9 mouse cellular contexts compared by ENCODE assay signal in genomic region chr13:99163521-99164359, GRCm38 (mm10). TPM values are rescaled to one million over a fixed set of nuclear protein-coding genes. Genes with fewer than 3 reads are reported as not detected.
DNase-seq lines count a peak whose midpoint lies in the region; ATAC-seq lines count a peak whose summit lies in the region.
"Had no signal": no experiment of that assay in that cellular context is flagged by ENCODE, and none has a peak within 500 bp of the region (broad histone marks: within the 10 kb centered on the region; RNA-seq: fewer than 3 reads in every experiment).

No protein-coding gene starts in this region.

- H3K27me3 ChIP-seq in heart, embryonic 13.5 days (replicated peaks) = no peaks in the 10 kb centered on the region
- no peaks in the 10 kb centered on the region for H3K27me3 ChIP-seq in embryonic facial prominence, embryonic 13.5 days
- no peaks in the 10 kb centered on the region for H3K27me3 ChIP-seq in forebrain, embryonic 11.5 days (ENCODE audit: control insufficient read depth, insufficient read depth, low read length)

- peak overlapping the region; percentile 3; the same call in 1 of the 2 replicates for H3K27ac ChIP-seq in heart, embryonic 13.5 days (replicated peaks)
- H3K27ac ChIP-seq in embryonic facial prominence, embryonic 13.5 days = peak overlapping the region; percentile 66
- no peak overlapping the region for H3K27ac ChIP-seq in forebrain, embryonic 11.5 days (ENCODE audit: low read depth, low read length)

- DNase-seq in heart, postnatal 4 days = no peak
- DNase-seq in 3T3-L1 (ENCODE audit: low read depth, low spot score) = peak; percentile 13
- DNase-seq in mesoderm, embryonic 11.5 days (ENCODE audit: low read depth, low spot score) = peak; percentile 21
- no peak for DNase-seq in right cerebral cortex, adult 2 months (ENCODE audit: low spot score in 2 of 2)
- no peak for DNase-seq in adrenal gland, adult 8-10 months
- no peak for DNase-seq in forebrain, embryonic 11.5 days (ENCODE audit: low spot score)
- DNase-seq: right cerebral cortex, postnatal 25 days had no signal

- ATAC-seq in heart, embryonic 13.5 days (ENCODE audit: extremely low read depth, insufficient number of reproducible peaks, low FRiP score, low TSS enrichment) = no peak
- no peak for ATAC-seq in embryonic facial prominence, embryonic 13.5 days (ENCODE audit: insufficient number of reproducible peaks, insufficient read depth, low FRiP score, low TSS enrichment, low read depth)
- no peak for ATAC-seq in forebrain, embryonic 11.5 days (replicated peaks; ENCODE audit: low FRiP score)

- WGBS in heart, embryonic 13.5 days = 50% methylated on average over 10 of the region's 10 CpGs
- WGBS in embryonic facial prominence, embryonic 13.5 days = 18% methylated on average over 10 of the region's 10 CpGs
- WGBS in forebrain, embryonic 11.5 days = 36% methylated on average over 10 of the region's 10 CpGs

- no peaks in the 10 kb centered on the region for H3K36me3 ChIP-seq in heart, embryonic 13.5 days
- no peaks in the 10 kb centered on the region for H3K36me3 ChIP-seq in embryonic facial prominence, embryonic 13.5 days
- no peaks in the 10 kb centered on the region for H3K36me3 ChIP-seq in forebrain, embryonic 11.5 days (ENCODE audit: control insufficient read depth, insufficient read depth, low read length)

- H3K4me3 ChIP-seq in heart, embryonic 13.5 days = no peak overlapping the region
- no peak overlapping the region for H3K4me3 ChIP-seq in embryonic facial prominence, embryonic 13.5 days
- no peak overlapping the region for H3K4me3 ChIP-seq in forebrain, embryonic 11.5 days (ENCODE audit: low read depth, low read length)

- H3K4me2 ChIP-seq in heart, embryonic 13.5 days = no peak overlapping the region; the same call in 1 of the 2 replicates
- H3K4me2 ChIP-seq in embryonic facial prominence, embryonic 13.5 days = peak overlapping the region; percentile 5; the same call in 1 of the 2 replicates
- H3K4me2 ChIP-seq in forebrain, embryonic 11.5 days (ENCODE audit: low read depth, low read length, severe bottlenecking) = no peak overlapping the region

- H3K4me1 ChIP-seq in heart, embryonic 13.5 days = peaks cover 14% of the 10 kb centered on the region
- peaks cover 17% of the 10 kb centered on the region for H3K4me1 ChIP-seq in embryonic facial prominence, embryonic 13.5 days
- no peaks in the 10 kb centered on the region; the same call in 1 of the 2 replicates for H3K4me1 ChIP-seq in forebrain, embryonic 11.5 days (replicated peaks; ENCODE audit: control insufficient read depth, insufficient read depth, low read length)

- 0 out of 2 replicates have a peak overlapping the region, but pooled peaks have one; percentile 14 for H3K9ac ChIP-seq in heart, embryonic 13.5 days
- H3K9ac ChIP-seq in embryonic facial prominence, embryonic 13.5 days = no peak overlapping the region
- no peak overlapping the region for H3K9ac ChIP-seq in forebrain, embryonic 11.5 days (ENCODE audit: low read length)

- H3K9me3 ChIP-seq in heart, embryonic 13.5 days = no peaks in the 10 kb centered on the region
- H3K9me3 ChIP-seq in embryonic facial prominence, embryonic 13.5 days = no peaks in the 10 kb centered on the region
- no peaks in the 10 kb centered on the region for H3K9me3 ChIP-seq in forebrain, embryonic 11.5 days (ENCODE audit: control insufficient read depth, low read length)

RNA-seq across cellular contexts. Expression of gene Zfp366, which starts 20.9 kb away (rescaled TPM):
- polyA plus RNA-seq in heart, embryonic 13.5 days (2015; fragmentation: Nextera tagmentation; extraction: Ambion mirVana) = 0.25 and 0.31 TPM in 2 replicates
- total RNA-seq in heart, postnatal 4 days (2021) = 10 to 100 TPM in 1 of 2 experiments, 1 to 10 TPM in 1; 7.2 to 10.1 TPM
- polyA plus RNA-seq in embryonic facial prominence, embryonic 13.5 days (2015; fragmentation: Nextera tagmentation; extraction: Ambion mirVana) = 0.42 and 0.48 TPM in 2 replicates
- 1 to 10 TPM; 3.6 to 6.7 (median 5.0) TPM for total RNA-seq in adrenal gland, adult 8-10 months (2022)
- polyA plus RNA-seq in forebrain, embryonic 11.5 days (2014; fragmentation: Nextera tagmentation; extraction: Ambion mirVana) = 0.72 and 0.73 TPM in 2 replicates

Comparison
In these comparisons a context has a peak if more than half of its experiments do, and no peak if none do; other contexts are left out.
1. DNase-seq: peak in 3T3-L1 (single experiment) and mesoderm, embryonic 11.5 days (single experiment); none in heart, postnatal 4 days (single experiment), right cerebral cortex, adult 2 months (0 of 2), adrenal gland, adult 8-10 months (single experiment) and forebrain, embryonic 11.5 days (single experiment).